Mouse (Mus musculus) MEL (cell line): ENCODE results near the gene Hnf1a.

ENCODE experiments used
- CHD2 ChIP-seq: IDR thresholded peaks from 2 replicates; pipeline ENCODE4 v1.6.1; 2011; ENCODE audit warnings: low read length, improper control_type of control experiment
- CTCF ChIP-seq, 3 experiments: IDR thresholded peaks in 2 of 3; conservative IDR thresholded peaks in 1 of 3; 2 replicates each; pipeline ENCODE4 v1.5.1; 2011 to 2012; ENCODE audit warnings: low read length in 3 of 3, low read depth in 2 of 3, mild to moderate bottlenecking in 2 of 3, improper control_type of control experiment in 1 of 3, inconsistent platforms in 1 of 3, mixed read lengths in 1 of 3, moderate library complexity in 1 of 3; ENCODE audit not compliant: control insufficient read depth in 1 of 3, insufficient read depth in 1 of 3, poor library complexity in 1 of 3, severe bottlenecking in 1 of 3
- HCFC1 ChIP-seq: IDR thresholded peaks from 2 replicates; pipeline ENCODE4 v1.6.1; 2012; ENCODE audit warnings: low read depth, mild to moderate bottlenecking, inconsistent platforms, low read length, improper control_type of control experiment, moderate library complexity
- JUND ChIP-seq: IDR thresholded peaks from 2 replicates; pipeline ENCODE4 v1.6.1; 2011; ENCODE audit warnings: low read depth, mild to moderate bottlenecking, improper control_type of control experiment, low read length
- MAFK ChIP-seq: IDR thresholded peaks from 2 replicates; pipeline ENCODE4 v1.6.1; 2011; ENCODE audit warnings: low read depth, mild to moderate bottlenecking, low read length, improper control_type of control experiment, borderline replicate concordance
- NELFE ChIP-seq: IDR thresholded peaks from 2 replicates; pipeline ENCODE4 v1.6.1; 2011; ENCODE audit warnings: low read depth, low read length, improper control_type of control experiment
- POLR2A ChIP-seq, 2 experiments: IDR thresholded peaks; 2 replicates each; pipeline ENCODE4 v1.6.1; 2011 to 2012; ENCODE audit warnings: low read length in 2 of 2, mild to moderate bottlenecking in 2 of 2, control low read depth in 1 of 2, improper control_type of control experiment in 1 of 2, low read depth in 1 of 2, moderate library complexity in 1 of 2; ENCODE audit not compliant: control insufficient read depth in 1 of 2, insufficient read depth in 1 of 2, poor library complexity in 1 of 2
- POLR2AphosphoS2 ChIP-seq: IDR thresholded peaks from 2 replicates; pipeline ENCODE4 v1.6.1; 2011; ENCODE audit warnings: low read length, improper control_type of control experiment
- RCOR1 ChIP-seq: IDR thresholded peaks from 2 replicates; pipeline ENCODE4 v1.6.1; 2012; ENCODE audit warnings: low read depth, mild to moderate bottlenecking, inconsistent platforms, low read length, improper control_type of control experiment
- TAL1 ChIP-seq: IDR thresholded peaks from 2 replicates; pipeline ENCODE4 v1.6.1; 2012; ENCODE audit warnings: mild to moderate bottlenecking, inconsistent platforms, low read length, moderate library complexity, mixed read lengths
- USF2 ChIP-seq, 2 experiments: IDR thresholded peaks; 2 replicates each; pipeline ENCODE4 v1.6.1; 2011 to 2012; ENCODE audit warnings: improper control_type of control experiment in 2 of 2, low read length in 2 of 2, borderline replicate concordance in 1 of 2, inconsistent platforms in 1 of 2, low read depth in 1 of 2, mild to moderate bottlenecking in 1 of 2; ENCODE audit not compliant: insufficient read depth in 1 of 2
- ZMIZ1 ChIP-seq: IDR thresholded peaks from 2 replicates; pipeline ENCODE4 v1.6.1; 2012; ENCODE audit warnings: low read depth, mild to moderate bottlenecking, inconsistent platforms, low read length, improper control_type of control experiment, moderate library complexity

GRCm38 (mm10) chr5:114922366-114922731 is 48.5 kb downstream of the Hnf1a start:
- no peak for TF ChIP-seq CTCF (IDR thresholded peaks at IDR 0.05 in 2 of 3, conservative IDR thresholded peaks at IDR 0.05 in 1 of 3; ENCODE audit: control insufficient read depth in 1 of 3, insufficient read depth in 1 of 3, low read depth in 2 of 3, low read length in 3 of 3, poor library complexity in 1 of 3, severe bottlenecking in 1 of 3)
- no peak for TF ChIP-seq USF2 (IDR thresholded peaks at IDR 0.05; ENCODE audit: borderline replicate concordance in 1 of 2, insufficient read depth in 1 of 2, low read depth in 1 of 2, low read length in 2 of 2)
- TF ChIP-seq TAL1 = no peak
- no peak; a peak in 1 of 4 replicates for TF ChIP-seq POLR2A (IDR thresholded peaks at IDR 0.05; ENCODE audit: control insufficient read depth in 1 of 2, insufficient read depth in 1 of 2, low read depth in 1 of 2, low read length in 2 of 2, poor library complexity in 1 of 2)
- TF ChIP-seq RCOR1 = no peak
- no peak for TF ChIP-seq CHD2
- TF ChIP-seq MAFK = no peak
- TF ChIP-seq HCFC1 = no peak
- no peak for TF ChIP-seq NELFE
- no peak for TF ChIP-seq POLR2AphosphoS2
- no peak for TF ChIP-seq JUND
- TF ChIP-seq ZMIZ1 = no peak
